Mouse (Mus musculus): ENCODE data around the gene Bcl11b.

Bcl11b gene

DNA sequence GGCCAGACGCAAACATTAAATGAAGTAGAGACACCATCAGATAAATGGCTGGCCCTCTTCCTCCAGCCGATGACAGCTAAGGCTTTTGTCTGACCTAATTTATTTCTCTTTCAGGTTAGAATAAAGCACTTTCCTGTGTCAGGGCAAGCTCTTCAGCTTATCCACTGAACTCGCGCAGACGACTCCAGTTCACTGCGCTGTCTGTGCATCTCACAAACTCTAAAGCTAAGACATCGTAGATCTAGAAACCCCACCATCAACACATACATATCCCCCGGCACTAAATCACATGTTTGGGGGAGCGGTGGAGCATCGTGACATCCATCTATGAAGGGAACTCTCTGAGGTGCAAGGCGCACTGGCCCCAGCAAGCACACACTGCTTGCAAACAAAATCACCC, 5.5 kb downstream of the Bcl11b start:
- no peak for DNase-seq

DNA sequence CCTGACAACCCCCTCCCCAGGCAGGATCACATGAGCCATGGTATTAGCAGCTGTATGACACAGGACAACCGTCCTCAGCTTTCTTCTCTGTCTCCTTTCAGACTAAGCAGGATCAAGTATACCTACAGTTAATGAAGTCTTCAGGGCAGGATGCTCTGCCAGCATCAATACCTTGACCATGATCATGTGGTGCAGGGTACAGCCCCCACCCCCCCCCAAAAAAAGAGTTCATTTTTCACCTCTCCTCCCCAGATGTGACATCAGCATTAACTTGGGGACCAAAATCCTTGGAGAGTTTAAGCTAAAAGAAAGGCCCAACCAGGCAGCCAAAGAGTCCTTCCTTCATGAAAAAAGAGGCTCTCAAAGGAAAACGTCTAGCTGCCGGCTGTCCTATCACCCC, 6.2 kb downstream of the Bcl11b start:
- DNase-seq = no peak

DNA sequence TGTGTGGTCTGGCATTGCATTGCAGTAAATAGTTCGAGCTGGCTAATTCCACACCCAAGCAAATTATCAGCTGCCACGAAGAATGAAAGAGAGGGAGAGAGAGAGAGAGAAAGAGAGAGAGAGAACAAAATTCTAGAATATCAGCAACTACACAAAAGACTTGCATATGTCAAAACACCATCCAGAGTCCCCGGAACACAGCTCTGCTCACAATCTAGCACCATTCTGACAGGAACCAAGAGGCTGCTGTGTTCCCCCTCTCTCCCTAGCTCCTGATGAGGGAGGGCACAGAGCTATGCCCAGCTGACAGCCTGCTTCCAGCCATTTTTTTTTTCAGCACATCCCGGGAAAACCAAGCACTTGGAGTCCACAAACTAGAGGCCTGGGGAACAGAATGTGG, 6.6 kb downstream of the Bcl11b start:
- no peak for DNase-seq

- no peak for DNase-seq
These were observed 7.2 kb downstream of the Bcl11b start for GRCm38 (mm10) chr12:107996216-107996615.

- DNase-seq = no peak
These were observed 9.0 kb downstream of the Bcl11b start for GRCm38 (mm10) chr12:107994421-107994820.

- no peak for DNase-seq
These were observed 10.4 kb downstream of the Bcl11b start for GRCm38 (mm10) chr12:107993029-107993428.

GRCm38 (mm10) chr12:107991191-107991590, 12.2 kb downstream of the Bcl11b start:
- DNase-seq = no peak

GRCm38 (mm10) chr12:107983211-107983610, 20.2 kb downstream of the Bcl11b start:
- no peak for DNase-seq

GRCm38 (mm10) chr12:107982306-107982705, 21.1 kb downstream of the Bcl11b start:
- DNase-seq = no peak

DNA sequence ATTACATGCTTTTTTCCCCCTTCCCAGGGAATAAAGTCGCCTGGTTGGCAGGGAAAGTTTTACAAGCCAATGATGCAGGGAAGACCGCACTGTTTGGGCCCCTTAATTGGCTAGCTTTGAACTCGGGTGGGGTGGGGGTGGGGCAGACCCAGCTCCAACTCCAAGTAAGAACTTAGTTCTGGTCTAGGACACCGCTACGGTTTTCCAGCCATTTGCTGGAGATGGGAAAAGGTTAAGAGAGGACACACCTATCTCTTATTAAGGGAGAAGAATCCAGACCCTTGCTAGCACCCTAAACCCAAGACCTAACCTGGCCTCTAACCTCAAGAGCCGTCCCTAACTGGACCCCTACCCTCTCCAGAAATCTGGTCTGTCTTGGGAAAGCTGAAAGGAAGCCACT, 22.2 kb downstream of the Bcl11b start:
- DNase-seq = no peak

- peak; percentile 89 for DNase-seq
These were observed 23.0 kb downstream of the Bcl11b start for GRCm38 (mm10) chr12:107980261-107980961.

DNA sequence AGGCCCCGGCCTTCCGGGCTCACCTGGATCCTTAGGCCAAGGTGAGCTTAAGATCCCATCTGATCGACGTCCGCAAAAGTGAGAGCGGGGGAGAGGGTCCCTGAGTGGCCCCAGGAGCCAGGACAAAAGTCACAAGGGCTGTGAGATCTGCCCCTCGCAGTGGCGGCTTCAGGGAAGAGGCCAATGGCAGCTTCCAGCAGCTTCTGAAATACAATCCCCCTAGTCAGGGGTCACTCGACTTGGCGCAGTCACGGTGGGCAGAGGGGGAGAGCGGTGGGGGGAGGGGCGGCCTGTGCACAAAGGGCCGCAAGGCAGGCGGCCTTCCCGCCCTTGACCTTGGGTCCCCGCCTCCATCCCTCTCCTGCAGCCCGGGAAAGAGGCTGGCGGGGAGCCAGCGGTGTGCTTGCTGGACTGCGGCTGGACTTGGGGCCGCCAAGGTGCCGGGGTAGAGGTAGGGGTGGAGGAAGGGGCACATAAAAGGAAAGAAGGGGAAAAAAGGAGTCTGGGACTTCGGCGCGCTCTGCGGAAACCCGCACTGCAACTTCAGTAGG, 23.6 kb downstream of the Bcl11b start:
- peak; percentile 91 for DNase-seq

DNA sequence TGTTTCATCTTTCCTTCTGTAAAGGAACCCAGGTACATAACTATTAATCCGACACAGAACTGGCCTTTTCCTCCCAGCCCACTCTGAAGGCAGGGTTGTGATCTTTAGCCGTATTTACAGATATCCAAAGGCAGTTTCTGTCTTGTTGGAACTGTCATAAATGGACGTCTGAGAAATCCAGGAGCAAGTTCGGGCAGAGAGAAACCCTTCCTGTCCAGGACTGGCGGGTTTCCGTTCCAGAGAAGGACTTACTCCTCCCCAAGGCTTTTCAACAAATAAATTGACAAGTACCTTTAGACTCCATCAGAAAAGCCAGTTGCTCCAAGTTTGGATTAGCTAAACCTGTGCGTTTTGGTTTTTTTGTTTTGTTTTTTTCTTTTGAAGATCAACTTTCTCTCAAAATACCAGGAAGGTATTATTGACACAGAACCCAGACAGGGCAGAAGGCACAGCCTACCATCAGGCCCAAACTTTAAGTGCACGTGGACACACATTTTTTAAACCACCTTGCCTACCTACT, 24.6 kb downstream of the Bcl11b start:
- DNase-seq = no peak

DNA sequence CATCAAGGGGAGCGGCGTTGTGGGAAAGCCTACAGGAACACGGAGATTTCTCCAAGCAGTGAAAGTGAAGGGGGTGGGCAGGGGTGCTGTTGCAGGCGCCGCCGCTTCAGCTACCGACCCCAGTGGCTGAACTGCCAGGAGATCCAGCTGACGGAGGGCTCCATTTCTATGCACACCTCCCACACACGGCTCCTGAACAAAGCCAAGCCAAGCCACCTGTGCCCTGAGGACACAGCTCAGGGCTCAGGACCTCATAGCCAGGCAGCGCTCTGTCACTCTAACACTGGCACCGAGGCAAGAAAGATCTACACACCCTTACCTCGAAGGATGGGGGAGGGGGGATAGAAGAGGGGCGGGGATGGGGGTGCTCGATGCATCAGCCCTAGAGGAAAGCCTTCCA, 25.3 kb downstream of the Bcl11b start:
- DNase-seq = no peak

GRCm38 (mm10) chr12:107977534-107977933, 25.9 kb downstream of the Bcl11b start:
- DNase-seq = no peak

- DNase-seq = no peak
These were observed 26.3 kb downstream of the Bcl11b start for GRCm38 (mm10) chr12:107977086-107977485.

GRCm38 (mm10) chr12:107976571-107977001, 26.8 kb downstream of the Bcl11b start:
- no peak for DNase-seq

- DNase-seq = no peak
These were observed 27.4 kb downstream of the Bcl11b start for GRCm38 (mm10) chr12:107975897-107976570.

- no peak for DNase-seq
These were observed 27.9 kb downstream of the Bcl11b start for GRCm38 (mm10) chr12:107975479-107975896.

GRCm38 (mm10) chr12:107974504-107974903, 28.9 kb downstream of the Bcl11b start:
- no peak for DNase-seq

DNA sequence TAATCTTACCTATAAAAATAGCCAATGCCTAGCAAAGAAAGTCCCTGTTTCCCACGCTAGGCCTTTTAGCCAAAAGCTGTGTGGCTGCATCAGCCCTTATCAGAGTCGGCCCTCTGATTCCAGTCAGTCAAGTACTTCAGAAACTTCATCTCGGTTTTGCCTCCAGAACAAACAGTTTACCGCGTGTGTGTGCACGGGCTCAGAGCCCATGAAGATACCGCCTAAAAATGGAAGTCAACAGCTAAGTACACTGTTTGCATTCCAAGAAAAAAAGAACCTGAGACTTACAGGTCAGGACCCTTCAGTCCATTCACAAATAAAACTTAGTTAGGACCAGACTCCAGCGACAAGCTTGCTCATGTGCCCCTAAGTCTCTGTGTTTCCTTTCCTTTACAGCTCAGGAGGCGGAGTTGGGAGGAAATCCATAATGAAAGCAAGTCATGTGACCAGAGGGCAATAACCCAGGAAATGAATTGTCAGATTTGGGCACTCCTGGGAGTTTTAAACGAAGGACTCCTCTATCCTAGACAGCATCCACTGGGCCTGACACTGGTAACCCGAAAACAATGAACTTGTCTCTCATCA, 29.8 kb downstream of the Bcl11b start:
- no peak for DNase-seq

- DNase-seq = no peak
These were observed 32.2 kb downstream of the Bcl11b start for GRCm38 (mm10) chr12:107971081-107971780.

GRCm38 (mm10) chr12:107970637-107971036, 32.8 kb downstream of the Bcl11b start:
- no peak for DNase-seq
